Mouse (Mus musculus) lung, adult 2 months (tissue): ENCODE results near the gene Dhcr24. TPM values are rescaled to one million over a fixed set of nuclear protein-coding genes. Genes with fewer than 3 reads are reported as not detected.

Experiments used
- DNase-seq: peaks from one replicate; pipeline ENCODE4 v3.0.0; 2022
- H3K4me1 ChIP-seq: fragments of 200-500 bp; 2 replicates; pipeline ENCODE4 v1.6.1; 2011; ENCODE audit warnings: low read length; ENCODE audit not compliant: control insufficient read depth, insufficient read depth
- H3K4me3 ChIP-seq: fragments of 200-500 bp; replicated peaks from 2 replicates; pipeline ENCODE3; 2011; ENCODE audit warnings: low read depth, mild to moderate bottlenecking, control low read depth, low read length; ENCODE audit errors: extremely low read depth
- CTCF ChIP-seq: fragments of 200-500 bp; IDR thresholded peaks from 2 replicates; pipeline ENCODE4 v1.5.1; 2011; ENCODE audit warnings: mild to moderate bottlenecking, low read length, control low read depth; ENCODE audit not compliant: insufficient read depth
- POLR2A ChIP-seq: fragments of 200-500 bp; IDR thresholded peaks from 2 replicates; pipeline ENCODE4 v1.6.1; 2011; ENCODE audit warnings: low read depth, mild to moderate bottlenecking, control low read depth, low read length, borderline replicate concordance; ENCODE audit errors: extremely low read depth
- WGBS: fragments of 180-500 bp; shearing (Covaris S2); methylation state at CpG from one replicate; pipeline ENCODE4 v1.1.7; 2018; 5-methylcytosine and 5-hydroxymethylcytosine counted together
- polyA plus RNA-seq: library from polyadenylated mRNA; depleted of rRNA; stranded (reverse); fragments of >200 nt; gene quantifications from 2 replicates; pipeline ENCODE4 v1.2.3, GENCODE M21; 2012

The Dhcr24 gene
- polyA plus RNA-seq, 1 experiment: 94.0 TPM

GRCm38 (mm10) chr4:106577511-106577910 lies 16.7 kb downstream of the Dhcr24 start:
- Histone ChIP-seq H3K4me1 (peaks cover 5% of the 10 kb centered on the region), H3K4me3 (no peak overlapping the region)
- WGBS: 83% methylated on average over 7 of the region's 7 CpGs
- TF ChIP-seq POLR2A: no peak
- no peak for TF ChIP-seq CTCF
- DNase-seq: no peak

GRCm38 (mm10) chr4:106581176-106581864 lies 20.5 kb downstream of the Dhcr24 start:
- DNase-seq: no peak
- TF ChIP-seq POLR2A (no peak), CTCF (no peak)
- Histone ChIP-seq H3K4me3 (no peak overlapping the region), H3K4me1 (no peaks in the 10 kb centered on the region; the same call in 1 of the 2 replicates)
- WGBS: 72% methylated on average over 14 of the region's 14 CpGs

- WGBS: 86% methylated on average over 15 of the region's 15 CpGs
- Histone ChIP-seq H3K4me1 (no peaks in the 10 kb centered on the region; the same call in 1 of the 2 replicates), H3K4me3 (no peak overlapping the region)
- no peak for TF ChIP-seq CTCF
- no peak for TF ChIP-seq POLR2A
- DNase-seq: no peak
Measured at GRCm38 (mm10) chr4:106581865-106582204, 21.0 kb downstream of the Dhcr24 start.

GRCm38 (mm10) chr4:106582428-106583153 lies 21.8 kb downstream of the Dhcr24 start:
- Histone ChIP-seq H3K4me1 (no peaks in the 10 kb centered on the region; the same call in 1 of the 2 replicates), H3K4me3 (no peak overlapping the region)
- DNase-seq: no peak
- TF ChIP-seq CTCF (no peak), POLR2A (no peak)
- WGBS: 64% methylated on average over 12 of the region's 12 CpGs

- WGBS: 74% methylated on average over 4 of the region's 4 CpGs
- H3K4me3 ChIP-seq: no peak overlapping the region
- no peaks in the 10 kb centered on the region; the same call in 1 of the 2 replicates for H3K4me1 ChIP-seq
- no peak for DNase-seq
- TF ChIP-seq POLR2A (no peak), CTCF (no peak)
Measured at GRCm38 (mm10) chr4:106584665-106585064, 23.8 kb downstream of the Dhcr24 start.

- 83% methylated on average over 6 of the region's 6 CpGs for WGBS
- no peak for DNase-seq
- TF ChIP-seq POLR2A (no peak), CTCF (no peak)
- 0 out of 2 replicates have a peak, but pooled peaks cover 3% of the 10 kb centered on the region for H3K4me1 ChIP-seq
- H3K4me3 ChIP-seq: no peak overlapping the region
Measured at GRCm38 (mm10) chr4:106587075-106587474, 26.2 kb downstream of the Dhcr24 start.

GRCm38 (mm10) chr4:106590142-106590541 lies 29.3 kb downstream of the Dhcr24 start:
- no peak for TF ChIP-seq CTCF
- TF ChIP-seq POLR2A: no peak
- H3K4me3 ChIP-seq: no peak overlapping the region
- WGBS: 33% methylated on average over 9 of the region's 9 CpGs

GRCm38 (mm10) chr4:106590871-106591270 lies 30.0 kb downstream of the Dhcr24 start:
- TF ChIP-seq CTCF (no peak), POLR2A (no peak)
- H3K4me1 ChIP-seq: 0 out of 2 replicates have a peak, but pooled peaks cover 3% of the 10 kb centered on the region
- DNase-seq: no peak
- no peak overlapping the region for H3K4me3 ChIP-seq
- WGBS: 71% methylated on average over 9 of the region's 9 CpGs

More at GRCm38 (mm10) chr4:106590142-106590541, 29.3 kb downstream of the Dhcr24 start:
- DNase-seq: no peak
- 0 out of 2 replicates have a peak, but pooled peaks cover 3% of the 10 kb centered on the region for H3K4me1 ChIP-seq

- H3K4me1 ChIP-seq: 0 out of 2 replicates have a peak, but pooled peaks cover 3% of the 10 kb centered on the region
- TF ChIP-seq CTCF (peak; percentile 10; the same call in 1 of the 2 replicates), POLR2A (no peak)
- no peak for DNase-seq
- no peak overlapping the region for H3K4me3 ChIP-seq
- 62% methylated on average over 7 of the region's 7 CpGs for WGBS
Measured at GRCm38 (mm10) chr4:106593636-106594035, 32.8 kb downstream of the Dhcr24 start.
